Mouse (Mus musculus) gastrocnemius, postnatal 4 days (tissue): Measurements from ENCODE around the gene Cnbd2. TPM values are rescaled to one million over a fixed set of nuclear protein-coding genes. Genes with fewer than 3 reads are reported as not detected.
A peak's percentile ranks its signal among the peaks of the same experiment; 100 is the strongest.
"Not testable (repeated sequence)": the region's sequence is repeated elsewhere in the genome, so short reads cannot be mapped to it uniquely, and the experiment has no call there.

ENCODE experiments used
- DNase-seq, 2 experiments: peaks; one replicate each; pipeline ENCODE4 v3.0.0; 2021 to 2022; ENCODE audit warnings: low spot score in 2 of 2, mixed read lengths in 2 of 2
- total RNA-seq, 2 experiments: library from RNA; stranded (reverse); gene quantifications; 2 replicates each; pipeline ENCODE4 v1.2.3; 2021

Gene Cnbd2
- total RNA-seq, 2 experiments from 2014 or later, result 2.8 to 2.9 TPM

DNA sequence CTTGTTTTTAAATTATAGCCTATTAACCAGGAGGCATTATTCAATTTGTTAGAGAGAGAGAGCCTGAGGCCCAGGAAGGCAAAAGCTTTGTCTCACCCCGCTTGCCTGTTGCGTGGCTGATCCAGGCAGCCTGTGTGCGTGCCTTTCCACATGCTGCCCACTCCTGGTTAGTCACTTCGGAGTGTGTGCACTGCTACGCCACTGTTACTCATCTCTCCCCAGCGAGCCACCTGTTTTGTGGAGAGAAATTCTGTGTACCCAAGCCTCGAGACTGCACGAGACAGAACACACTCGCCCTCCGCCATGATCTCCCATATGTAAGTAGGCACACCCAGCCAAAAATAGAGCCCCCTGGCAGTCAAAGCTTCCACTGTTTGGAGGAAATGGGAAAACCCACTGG lies 67.8 kb downstream of the Cnbd2 start:
- DNase-seq, result no peak

DNA sequence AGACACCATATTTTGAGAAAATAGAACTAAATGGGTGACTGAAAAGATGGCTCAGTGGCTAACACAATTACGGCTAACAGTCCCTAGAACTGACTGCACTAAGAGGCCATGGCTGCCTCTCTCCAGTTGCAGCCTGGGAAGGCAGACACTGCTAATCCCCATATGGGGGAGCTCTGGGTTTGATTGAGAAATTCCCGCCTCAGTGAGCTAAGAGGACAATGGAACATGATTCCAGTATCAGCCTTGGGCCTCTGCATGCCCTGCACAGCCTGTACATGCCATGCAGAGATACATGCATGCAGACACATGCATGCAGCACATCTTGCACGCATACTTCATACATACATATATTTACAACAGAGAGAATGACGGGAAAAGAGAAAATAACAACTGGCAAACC lies 69.3 kb downstream of the Cnbd2 start:
- no peak for DNase-seq

DNA sequence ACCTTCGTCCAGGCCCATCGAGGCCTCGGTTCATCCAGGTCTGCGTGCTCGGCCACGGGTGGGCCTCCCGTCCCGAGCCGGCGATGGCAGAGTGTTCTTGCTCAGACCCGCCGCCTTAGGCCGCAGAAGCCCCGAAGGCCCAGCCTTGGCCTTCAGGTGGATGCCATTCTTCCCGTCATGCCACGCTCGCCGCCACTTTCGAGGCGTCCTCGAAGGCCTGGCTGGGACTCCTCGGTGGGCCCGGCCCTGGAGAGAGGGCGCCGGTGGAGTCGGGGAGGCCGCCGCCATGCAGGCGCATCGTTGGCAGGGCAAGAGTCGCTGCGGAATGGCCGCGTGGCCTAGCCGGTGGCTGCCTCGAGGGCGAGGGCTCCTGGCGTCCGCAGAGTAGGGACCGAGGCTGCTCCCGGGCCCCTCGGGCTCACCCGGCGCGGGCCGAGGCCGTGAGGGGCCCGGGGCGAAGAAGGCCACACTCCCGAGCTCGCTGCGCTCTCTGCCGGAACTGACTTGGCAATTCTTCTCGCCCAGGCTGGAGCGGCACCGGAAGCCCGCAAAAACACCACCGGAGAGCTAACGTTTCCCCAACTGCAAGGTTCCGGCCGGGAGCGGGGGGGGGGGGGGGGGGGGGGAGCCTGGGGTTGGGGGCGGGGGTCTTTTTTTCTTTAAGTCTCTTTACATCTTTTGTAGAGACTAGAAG lies 80.5 kb downstream of the Cnbd2 start:
- peak; percentile 60 to 77 for DNase-seq

DNA sequence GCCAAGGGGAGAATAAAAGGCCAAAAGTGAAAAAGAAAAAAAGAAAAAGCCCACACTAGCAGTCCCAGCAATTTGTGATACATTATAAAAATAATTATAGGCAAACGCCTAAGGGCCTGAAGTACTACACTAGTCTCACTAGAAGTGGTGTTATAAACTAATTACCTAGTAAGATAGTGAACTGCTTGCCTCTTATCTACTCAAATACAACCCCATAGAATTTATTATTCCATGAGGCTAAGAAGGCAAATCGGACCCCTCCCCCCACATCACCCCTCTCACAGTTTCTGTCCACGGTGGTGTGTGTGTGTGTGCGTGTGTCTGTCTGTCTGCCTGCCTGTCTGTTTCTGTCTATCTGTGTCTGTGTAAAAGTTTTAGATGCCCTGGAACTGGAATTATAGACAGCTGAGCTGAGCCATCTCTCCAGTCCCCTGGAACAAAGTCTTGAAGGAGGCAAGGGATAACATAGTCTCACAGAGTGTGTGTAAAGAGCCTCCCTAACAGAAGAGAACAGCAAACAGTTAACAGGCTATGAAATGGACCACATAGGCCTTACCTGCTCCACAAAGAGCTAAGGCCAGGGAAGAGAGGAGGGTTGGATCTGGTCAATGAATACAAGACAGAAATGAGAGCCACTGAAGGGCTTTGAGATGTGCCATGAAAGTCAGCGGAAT lies 81.2 kb downstream of the Cnbd2 start:
- DNase-seq, result no peak

DNA sequence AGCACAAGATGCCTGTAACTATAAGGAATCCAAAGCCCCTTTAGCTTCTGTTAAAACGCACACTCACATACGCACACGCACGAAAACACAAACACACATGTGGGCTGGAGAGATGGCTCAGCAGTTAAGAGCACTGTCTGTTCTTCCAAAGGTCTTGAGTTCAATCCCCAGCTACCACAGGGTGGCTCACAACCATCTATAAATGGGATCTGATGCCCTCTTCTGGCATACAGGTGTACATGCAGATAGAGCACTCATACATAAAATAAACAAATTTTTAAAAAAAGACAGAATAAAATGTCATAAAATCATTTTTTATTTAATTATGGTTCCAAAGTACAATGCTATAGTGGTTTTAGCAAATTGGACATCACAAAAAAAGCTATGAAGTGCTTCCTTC lies 82.2 kb downstream of the Cnbd2 start:
- no peak for DNase-seq

DNA sequence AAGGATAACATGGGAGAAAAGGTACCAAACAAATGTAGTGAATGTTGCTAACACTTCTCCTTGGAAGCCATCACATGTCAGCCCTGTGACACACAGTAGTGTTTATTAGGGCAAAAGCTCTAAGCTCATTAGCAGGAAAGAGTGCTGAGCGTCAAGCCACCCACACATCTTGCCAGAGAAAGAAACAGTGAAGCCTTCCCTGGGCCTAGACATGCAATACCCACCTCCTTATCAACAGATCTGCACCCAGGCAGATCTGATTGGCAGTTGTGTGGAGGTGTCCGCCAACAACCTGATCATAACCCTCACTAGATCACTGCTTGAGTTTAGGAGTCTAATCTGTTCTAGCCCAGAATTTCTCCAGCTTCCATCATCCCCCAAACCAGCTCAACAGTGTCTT lies 84.0 kb downstream of the Cnbd2 start:
- DNase-seq, result no peak

DNA sequence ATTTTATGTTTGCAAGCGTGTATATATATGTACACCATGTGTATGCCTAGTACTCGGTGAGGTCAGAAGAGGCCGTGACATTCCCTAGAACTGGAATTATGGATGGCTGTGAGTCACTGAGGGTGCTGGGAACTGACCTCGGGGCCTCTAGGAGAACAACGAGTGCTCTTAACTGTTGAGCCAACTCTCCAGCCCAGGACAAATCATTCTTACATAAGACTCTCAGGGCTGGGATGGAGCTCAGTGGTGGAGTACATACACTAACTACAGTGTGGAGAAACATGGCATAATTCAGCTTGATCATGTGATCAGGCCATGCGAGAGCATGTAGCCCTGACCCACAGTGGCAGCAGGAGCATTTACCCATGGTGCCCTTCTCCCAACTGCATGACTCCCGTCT lies 85.9 kb downstream of the Cnbd2 start:
- DNase-seq, result no peak

DNA sequence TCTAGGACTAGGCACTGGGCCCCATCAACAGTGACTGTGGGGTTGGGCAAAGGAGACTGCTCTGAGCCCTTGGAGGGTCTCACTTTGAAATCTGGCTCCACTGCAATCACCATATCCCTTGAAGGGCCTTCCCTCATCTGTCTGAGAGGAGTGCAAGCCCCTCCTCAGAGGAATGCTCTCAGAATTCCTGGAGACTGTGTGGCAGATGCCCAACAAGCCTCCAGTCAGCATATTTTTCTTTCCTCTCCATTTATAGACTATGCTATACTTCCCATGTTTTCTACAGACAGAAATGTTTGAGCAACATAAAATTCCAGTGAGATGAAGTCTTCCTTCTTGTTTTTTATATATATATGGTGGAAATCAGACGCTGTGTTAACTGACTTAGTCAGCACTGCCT lies 87.4 kb downstream of the Cnbd2 start:
- DNase-seq, result no peak

DNA sequence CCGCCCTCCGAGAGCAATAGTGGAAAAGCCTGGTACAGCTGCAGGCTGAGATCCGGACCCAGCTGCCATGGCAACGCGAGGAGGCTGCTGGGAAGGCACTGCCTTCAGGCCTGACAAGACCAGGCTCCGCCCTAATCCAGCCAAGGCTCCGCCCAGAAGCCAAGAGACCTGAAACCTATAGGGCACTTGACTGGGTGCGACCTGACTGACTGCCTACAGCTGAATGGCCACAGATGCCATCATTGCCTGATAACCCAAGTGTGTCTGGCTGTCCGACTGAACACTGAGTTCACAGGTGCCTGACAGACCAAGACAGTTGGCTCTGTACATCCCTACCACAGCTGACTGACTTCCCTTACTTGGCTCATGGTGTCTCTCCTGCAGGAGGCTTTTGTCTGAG lies 89.2 kb downstream of the Cnbd2 start:
- peak in 1 of 2 experiments; percentile 15 for DNase-seq

DNA sequence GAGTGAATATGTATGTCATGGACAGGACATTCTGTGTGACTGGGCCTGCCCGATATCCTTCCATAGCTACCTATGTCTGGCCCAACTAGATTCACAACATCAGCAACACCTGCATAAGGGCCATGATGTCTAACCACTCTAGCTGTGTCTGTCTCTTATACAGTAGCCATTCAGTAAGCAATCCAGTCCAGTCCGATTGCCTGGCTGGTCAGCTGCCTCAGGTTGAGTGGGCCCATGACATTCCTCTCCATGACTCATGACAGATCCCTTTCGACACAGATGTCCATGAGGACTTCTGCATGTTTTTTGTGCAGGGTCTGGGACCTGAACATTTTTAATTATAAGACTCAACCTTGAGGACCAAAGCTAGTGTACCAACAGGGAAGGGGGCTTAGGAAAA lies 89.9 kb downstream of the Cnbd2 start:
- DNase-seq, result no peak

DNA sequence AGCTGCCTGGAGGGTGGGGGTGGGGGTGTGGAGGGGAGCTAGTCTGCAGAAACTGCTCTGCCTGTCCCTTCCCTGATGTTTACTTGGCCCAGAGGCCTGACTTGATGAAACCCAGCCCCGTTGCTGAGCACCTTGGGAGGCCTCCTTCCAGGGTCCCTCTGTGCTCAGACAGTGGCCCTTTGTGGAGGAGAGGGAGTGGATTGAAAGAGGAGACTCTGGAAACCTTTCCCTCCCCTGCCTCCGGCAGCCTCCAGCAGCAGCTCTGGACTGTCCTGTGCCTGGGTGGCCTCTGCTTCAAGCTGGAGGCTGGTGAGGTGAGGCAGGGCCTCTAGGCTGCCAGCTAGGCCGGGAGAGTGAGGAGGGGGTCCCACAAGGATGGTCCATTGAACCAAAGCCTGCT lies 94.9 kb downstream of the Cnbd2 start:
- no peak for DNase-seq

DNA sequence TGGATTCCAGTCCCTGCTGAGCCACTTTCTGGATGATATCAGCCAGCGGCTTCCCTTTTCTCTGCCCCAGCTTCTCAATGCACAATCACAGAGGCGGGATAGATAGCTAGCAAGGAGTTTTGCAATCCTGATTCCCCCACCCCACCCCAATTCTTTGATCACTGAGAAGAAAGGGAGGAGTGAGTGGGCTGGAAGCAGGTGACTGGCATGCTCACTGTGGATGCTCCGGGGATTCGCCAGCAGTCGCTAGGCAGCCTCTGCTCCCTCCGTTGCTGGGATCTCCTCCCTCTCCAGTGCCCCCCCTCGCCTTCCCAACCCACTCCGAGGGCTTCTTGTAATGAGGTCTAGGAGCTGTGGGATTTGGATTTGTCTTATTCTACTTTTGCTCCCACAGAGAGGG lies 96.1 kb downstream of the Cnbd2 start:
- no peak for DNase-seq

DNA sequence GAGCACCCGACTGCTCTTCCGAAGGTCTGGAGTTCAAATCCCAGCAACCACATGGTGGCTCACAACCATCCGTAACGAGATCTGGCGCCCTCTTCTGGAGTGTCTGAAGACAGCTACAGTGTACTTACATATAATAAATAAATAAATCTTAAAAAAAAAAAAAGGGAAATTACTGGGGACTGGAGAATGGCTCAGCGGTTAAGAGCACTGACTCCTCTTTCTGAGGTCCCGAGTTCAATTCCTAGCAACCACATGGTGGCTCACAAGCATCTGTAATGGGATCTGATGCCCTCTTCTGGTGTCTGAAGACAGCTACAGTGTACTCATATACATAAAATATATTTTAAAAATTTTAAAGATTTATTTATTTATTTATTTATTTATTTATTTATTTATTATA lies 99.2 kb downstream of the Cnbd2 start:
- DNase-seq, result not testable (repeated sequence)

DNA sequence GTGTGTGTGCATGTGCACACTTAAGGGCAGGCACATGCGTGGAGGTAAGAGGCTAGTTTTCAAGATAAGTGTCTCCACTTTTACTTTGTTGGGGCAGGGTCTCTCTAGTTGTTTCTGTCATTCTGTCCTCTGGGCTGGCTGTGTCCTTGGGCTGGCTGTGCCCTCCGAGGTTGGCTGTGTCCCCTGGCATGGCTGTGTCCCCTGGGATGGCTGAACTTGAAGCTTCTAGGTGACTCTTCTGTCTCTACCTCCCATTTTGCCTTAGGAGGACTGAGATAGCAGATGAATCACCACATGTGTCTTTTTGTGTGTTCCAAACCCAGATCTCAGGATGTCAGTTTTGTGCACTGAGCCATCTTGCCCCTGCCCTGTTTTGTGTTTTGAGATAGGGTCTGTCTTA lies 102.9 kb downstream of the Cnbd2 start:
- DNase-seq, result no peak

DNA sequence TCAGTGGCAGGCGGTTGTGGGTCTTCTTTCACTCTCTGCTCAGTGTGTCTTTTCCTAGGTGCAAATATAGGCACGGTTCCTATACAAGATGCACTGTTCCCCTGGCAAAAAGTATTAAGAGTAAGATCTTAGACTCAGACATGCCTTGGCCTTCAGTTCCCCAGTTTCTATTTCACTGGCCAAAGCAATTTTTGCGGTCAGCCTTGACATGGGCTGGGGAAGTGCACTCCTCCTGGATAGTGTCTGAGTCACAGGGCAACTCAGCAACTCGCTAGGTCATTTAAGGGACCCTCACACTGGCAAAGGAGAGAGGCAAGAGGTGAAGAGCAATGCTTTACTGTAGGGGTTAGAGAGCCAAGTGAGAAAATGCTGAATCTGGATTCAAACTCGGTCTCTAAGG lies 103.6 kb downstream of the Cnbd2 start:
- no peak for DNase-seq

DNA sequence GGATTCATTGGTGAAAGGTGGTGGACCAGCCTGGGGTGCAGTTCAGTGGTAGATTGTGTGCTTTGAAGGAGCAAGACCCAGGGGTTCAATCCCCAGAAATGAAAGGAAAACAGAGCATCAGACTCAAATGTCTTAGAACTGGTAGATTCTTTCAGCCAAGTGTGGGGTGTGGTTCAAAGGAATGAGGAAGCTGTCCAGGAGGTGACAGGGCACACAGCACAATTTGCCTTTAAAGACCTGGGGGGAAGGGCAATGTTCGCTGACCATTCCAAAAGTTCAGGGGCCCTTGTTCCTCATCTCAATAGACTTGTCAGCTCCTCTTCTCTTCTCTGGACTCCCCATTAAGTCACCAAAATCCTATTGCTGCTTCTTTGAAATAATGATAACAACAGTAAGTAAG lies 105.1 kb downstream of the Cnbd2 start:
- no peak for DNase-seq

DNA sequence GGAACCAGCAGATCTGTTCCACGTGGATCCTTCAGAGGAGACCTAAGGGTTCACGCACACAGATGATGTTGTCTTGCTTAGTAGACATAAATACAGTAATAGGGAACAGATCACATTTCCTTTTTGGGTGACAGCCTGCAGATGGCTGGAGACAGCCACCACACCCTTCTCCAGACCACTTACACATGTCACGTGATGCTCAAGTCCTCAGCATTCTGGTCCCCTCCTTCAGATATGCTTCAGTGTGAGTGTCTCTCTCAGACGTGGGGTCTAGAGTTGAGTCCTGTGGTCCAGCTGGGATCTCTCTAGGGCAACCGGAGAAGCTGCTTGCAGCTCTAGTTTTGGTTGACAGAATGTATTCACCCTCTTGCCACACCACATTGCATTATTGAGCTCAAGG lies 106.4 kb downstream of the Cnbd2 start:
- no peak for DNase-seq

DNA sequence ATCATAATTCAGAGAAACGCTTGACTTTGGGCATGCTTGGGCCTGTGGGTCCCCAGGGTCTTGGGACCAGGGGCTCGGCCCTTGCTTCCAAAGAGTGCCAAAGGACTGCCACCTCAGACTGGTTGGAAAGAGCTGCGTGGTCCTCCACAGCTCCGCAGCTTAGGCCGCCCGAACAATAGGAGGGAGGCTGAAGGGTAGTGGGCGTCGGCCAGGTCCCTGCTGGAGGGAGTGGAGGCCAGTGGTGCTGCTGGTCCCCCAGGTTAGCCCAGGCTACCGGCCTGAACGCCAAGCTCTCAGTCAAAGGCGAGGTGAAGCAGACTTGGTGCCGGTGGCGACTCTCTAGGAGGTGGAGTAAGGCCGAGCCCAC lies 108.2 kb downstream of the Cnbd2 start:
- no peak for DNase-seq

DNA sequence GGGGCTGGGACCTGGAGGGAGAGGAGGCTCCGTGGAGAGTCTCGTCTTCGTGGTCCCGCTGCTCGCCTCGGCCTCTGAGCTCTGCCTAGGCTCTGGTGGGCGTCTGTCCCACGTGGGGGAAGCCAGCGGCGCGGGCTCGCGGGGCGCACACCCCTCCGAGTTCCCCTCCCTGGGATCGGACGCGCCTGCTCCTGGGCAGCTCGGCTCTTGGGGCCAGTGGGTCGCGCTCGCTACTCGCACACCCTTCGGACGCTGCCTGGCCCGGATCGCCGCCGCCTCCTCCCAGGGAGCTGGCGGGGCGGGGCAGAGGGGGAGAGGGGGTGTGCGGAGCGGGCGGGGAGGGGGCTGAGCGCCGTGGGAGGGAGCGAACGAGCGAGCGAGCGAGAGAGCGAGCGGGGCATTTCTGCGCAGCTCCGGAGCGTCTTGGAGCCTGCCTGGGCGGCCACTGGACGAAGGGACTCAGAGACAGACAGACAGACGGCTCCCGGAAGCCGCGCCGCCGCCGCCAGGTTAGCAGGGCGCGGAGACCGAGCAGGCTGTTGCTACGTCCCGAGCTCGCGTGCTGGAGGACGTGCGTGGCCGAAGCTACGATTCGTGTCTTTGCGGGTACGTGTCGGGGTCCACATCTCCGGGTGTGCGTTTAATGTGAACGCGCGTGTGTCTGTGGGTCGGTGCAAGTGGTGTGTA lies 108.7 kb downstream of the Cnbd2 start, which contains the start of gene Epb41l1:
Epb41l1 (plus strand) TSS at position 216 of the 687 bp plus-strand sequence.
- peak; percentile 35 to 52 for DNase-seq

DNA sequence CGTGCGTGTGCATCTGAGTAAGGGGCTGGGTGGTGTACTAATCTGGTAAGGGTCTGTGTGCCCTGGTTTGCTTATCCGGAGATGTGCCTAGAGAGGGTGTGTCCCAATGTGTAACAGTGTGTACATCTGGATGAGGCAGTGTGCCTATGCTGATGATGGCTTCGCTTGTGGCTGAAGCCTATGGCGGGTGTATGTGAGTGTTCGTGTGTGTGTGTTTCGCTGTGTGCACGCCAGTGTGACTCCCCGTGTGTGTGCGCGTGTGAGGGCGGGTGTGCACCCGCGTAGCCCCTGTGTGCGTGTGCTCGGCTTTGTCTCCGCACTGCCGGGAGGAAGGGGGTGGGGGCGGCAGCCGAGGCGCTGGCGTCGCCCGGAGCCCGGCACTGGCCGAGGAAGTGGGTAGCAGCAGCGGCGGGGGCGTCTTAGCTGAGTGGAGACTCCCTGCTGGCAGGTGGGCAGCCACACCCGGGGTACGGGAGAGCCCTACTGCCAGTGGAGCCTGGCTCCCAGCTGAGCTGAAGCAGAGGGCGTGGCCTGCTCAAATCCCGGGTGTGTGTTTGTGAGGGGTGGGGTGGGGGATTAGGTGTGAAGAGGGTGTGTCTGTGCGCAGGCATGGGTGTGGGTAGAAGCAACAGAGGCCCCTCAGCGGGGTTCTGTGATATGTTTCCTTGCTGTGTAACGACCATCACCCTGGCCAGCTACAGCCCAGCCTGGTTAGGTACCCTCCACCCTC lies 109.4 kb downstream of the Cnbd2 start:
- no peak for DNase-seq

DNA sequence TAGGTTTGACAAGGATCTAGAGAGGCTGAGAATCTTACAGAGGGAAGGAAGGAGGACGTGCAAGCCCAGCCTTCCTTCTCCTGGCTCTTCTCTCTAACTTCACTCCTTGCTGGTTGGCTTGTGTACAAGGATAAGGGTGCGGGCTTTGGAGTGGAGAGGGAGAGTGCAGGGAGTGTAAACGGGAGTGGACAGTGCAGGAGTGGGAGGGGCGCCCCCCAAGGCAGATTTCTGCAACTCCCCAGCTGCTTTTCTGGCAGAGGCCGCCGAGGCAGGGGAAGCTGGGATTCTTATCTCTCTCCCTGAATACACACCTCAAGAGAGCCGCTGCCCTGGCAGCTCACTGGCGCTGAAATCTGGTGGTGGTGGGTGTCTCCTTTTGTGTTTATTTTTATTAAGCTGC lies 110.5 kb downstream of the Cnbd2 start:
- DNase-seq, result no peak

DNA sequence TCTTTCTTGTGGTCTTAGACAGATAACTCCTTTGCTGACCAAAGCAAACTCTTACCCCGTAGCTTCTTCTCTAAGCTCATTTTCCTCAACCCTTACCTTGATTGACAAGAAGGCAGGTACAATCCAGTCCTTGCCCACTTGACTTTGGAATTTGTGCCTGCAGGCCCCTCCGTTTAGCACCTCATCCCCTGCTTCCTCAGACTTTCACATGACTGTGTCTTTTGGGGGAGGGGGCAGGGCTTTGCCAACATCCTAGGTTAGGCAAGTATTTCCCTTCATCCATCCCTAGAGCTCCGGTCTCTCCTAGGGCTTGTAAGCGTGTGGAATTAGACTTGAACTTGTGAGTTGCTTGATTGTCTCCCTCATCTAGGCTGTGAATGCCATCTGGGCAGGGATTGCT lies 111.6 kb downstream of the Cnbd2 start:
- DNase-seq, result no peak
